Comparison of ENCODE assay signal across 24 mouse cellular contexts in genomic region chr5:145904535-145904934, GRCm38 (mm10). TPM values are rescaled to one million over a fixed set of nuclear protein-coding genes. Genes with fewer than 3 reads are reported as not detected.
DNase-seq lines count a peak whose midpoint lies in the region; ATAC-seq and TF ChIP-seq lines count a peak whose summit lies in the region.
"Had no signal": no experiment of that assay in that cellular context is flagged by ENCODE, and none has a peak within 500 bp of the region (broad histone marks: within the 10 kb centered on the region; RNA-seq: fewer than 3 reads in every experiment).

No protein-coding gene starts in this region.

- no peak for TF ChIP-seq EP300 in liver, postnatal 0 days (IDR thresholded peaks at IDR 0.05; ENCODE audit: low read depth)

- peaks cover 16% of the 10 kb centered on the region for H3K4me1 ChIP-seq in liver, adult 2 months (ENCODE audit: control insufficient read depth, insufficient read depth, low read length)
- H3K4me1 ChIP-seq in liver, postnatal 0 days (ENCODE audit: insufficient read depth): no peaks in the 10 kb centered on the region
- H3K4me1 ChIP-seq in liver, embryonic 12.5 days: no peaks in the 10 kb centered on the region

- 30% methylated on average over 1 of the region's 1 CpGs for WGBS in liver, adult 2 months
- 52% methylated on average over 1 of the region's 1 CpGs for WGBS in liver, postnatal 0 days (ENCODE audit: insufficient replicate concordance)
- WGBS in liver, embryonic 12.5 days (ENCODE audit: insufficient replicate concordance): 61% methylated on average over 1 of the region's 1 CpGs

- no peak for TF ChIP-seq POLR2A in liver, adult 2 months (IDR thresholded peaks at IDR 0.05; ENCODE audit: extremely low read depth, insufficient read depth, low read length)

- no peak overlapping the region for H3K4me3 ChIP-seq in liver, adult 2 months (ENCODE audit: insufficient read depth, low read depth, low read length)
- no peak overlapping the region for H3K4me3 ChIP-seq in liver, postnatal 0 days (ENCODE audit: low read depth, low read length)
- no peak overlapping the region for H3K4me3 ChIP-seq in liver, embryonic 12.5 days

- H3K36me3 ChIP-seq in liver, adult 2 months (ENCODE audit: control insufficient read depth, insufficient read depth, low read length): no peaks in the 10 kb centered on the region
- no peaks in the 10 kb centered on the region for H3K36me3 ChIP-seq in liver, postnatal 0 days (replicated peaks; ENCODE audit: insufficient read depth, low read length)
- H3K36me3 ChIP-seq in liver, embryonic 12.5 days: no peaks in the 10 kb centered on the region
- H3K36me3 ChIP-seq: G1E had no signal

- TF ChIP-seq CTCF in liver, adult 2 months (IDR thresholded peaks at IDR 0.05; ENCODE audit: low read depth, low read length): no peak
- no peak for TF ChIP-seq CTCF in liver, postnatal 0 days (IDR thresholded peaks at IDR 0.05; ENCODE audit: low read depth)

- peak; percentile 68 for ATAC-seq in liver, postnatal 0 days
- ATAC-seq in liver, embryonic 12.5 days: no peak
- ATAC-seq: activated CD4-positive, CD25-positive, alpha-beta regulatory T cell, adult 4 months; CD4-positive, CD25-positive, alpha-beta regulatory T cell, adult 4 months; Patski had no signal

- H3K9me3 ChIP-seq in liver, postnatal 0 days (ENCODE audit: low read length): no peaks in the 10 kb centered on the region
- peaks cover 37% of the 10 kb centered on the region for H3K9me3 ChIP-seq in liver, embryonic 12.5 days (replicated peaks)

- no peak overlapping the region for H3K4me2 ChIP-seq in liver, postnatal 0 days (ENCODE audit: low read depth, low read length)
- no peak overlapping the region for H3K4me2 ChIP-seq in liver, embryonic 12.5 days

- no peak overlapping the region for H3K27ac ChIP-seq in liver, adult 2 months (replicated peaks; ENCODE audit: insufficient read depth, low read depth, low read length)
- no peak overlapping the region for H3K27ac ChIP-seq in liver, postnatal 0 days (ENCODE audit: low read depth)
- H3K27ac ChIP-seq in liver, embryonic 12.5 days: no peak overlapping the region

- H3K9ac ChIP-seq in liver, adult 2 months (ENCODE audit: low read depth, low read length): no peak overlapping the region
- no peak overlapping the region for H3K9ac ChIP-seq in liver, postnatal 0 days (replicated peaks)
- H3K9ac ChIP-seq in liver, embryonic 12.5 days: no peak overlapping the region

- no peaks in the 10 kb centered on the region for H3K79me2 ChIP-seq in liver, adult 2 months (ENCODE audit: control insufficient read depth, insufficient read depth, low read length)

- DNase-seq in liver, adult 2 months (ENCODE audit: extremely low read depth, low read depth, low spot score): peak; percentile 90
- DNase-seq in liver: no peak
- no peak for DNase-seq in liver, postnatal 0 days
- DNase-seq: adrenal gland, adult 2 months; adrenal gland, adult 8-10 months; adrenal gland, postnatal 10 days; adrenal gland, postnatal 14 days; adrenal gland, postnatal 25 days; adrenal gland, postnatal 36 days; B cell, adult 2 months; cerebellum, adult 11 months; cerebellum, adult 11-12 months; cerebellum, adult 18-20 months had no signal

- H3K27me3 ChIP-seq in liver, adult 2 months (ENCODE audit: control insufficient read depth, insufficient read depth, low read length): no peaks in the 10 kb centered on the region
- no peaks in the 10 kb centered on the region for H3K27me3 ChIP-seq in liver, postnatal 0 days (ENCODE audit: insufficient read depth, low read length)
- H3K27me3 ChIP-seq in liver, embryonic 12.5 days (replicated peaks): no peaks in the 10 kb centered on the region
- H3K27me3 ChIP-seq: CH12.LX, Patski had no signal

RNA-seq across cellular contexts. Expression of gene Cyp3a11, which starts 24.8 kb away (rescaled TPM):
- total RNA-seq in liver, adult 2 months (2014; rRNA removed): 6,008 and 10,741 TPM in 2 replicates
- 589 and 877 TPM in 2 replicates for polyA plus RNA-seq in liver, adult 2 months (2012; rRNA removed)
- polyA plus RNA-seq in liver, postnatal 0 days (2015; fragmentation: Nextera tagmentation; extraction: Ambion mirVana): 678 and 856 TPM in 2 replicates
- polyA plus RNA-seq in liver, embryonic 12.5 days (2016; fragmentation: Nextera tagmentation; extraction: Ambion mirVana): not detected in 2 replicates
- total RNA-seq: adrenal gland, adult 18-20 months; CH12.LX; ES-E14; MEL had no signal
- polyA plus RNA-seq: activated CD4-positive, CD25-positive, alpha-beta regulatory T cell, adult 4 months; brain, embryonic 14.5 days; C2C12; CD4-positive, CD25-positive, alpha-beta regulatory T cell, adult 4 months; G1E; Patski had no signal

Comparison
In these comparisons a context has a peak if more than half of its experiments do, and no peak if none do; other contexts are left out.
1. RNA of gene Cyp3a11, which starts 24.8 kb away (polyA plus RNA-seq): 589 to 877 TPM in liver, adult 2 months and 678 to 856 TPM in liver, postnatal 0 days; not detected in liver, embryonic 12.5 days; every median in the first group is over 100 times any median in the second.